Mouse (Mus musculus): ENCODE measurements at regions not wholly inside any gene's neighbourhood (a gene's known extent, or its start where the extent isn't known, plus 50 kb on each side); places are given as distances from the start of the nearest gene placed in this dataset.

GRCm38 (mm10) chr8:18422846-18423245 is 555.2 kb downstream of the Defb40 start:
- 63% methylated on average over 5 of the region's 5 CpGs for WGBS (ENCODE audit: insufficient replicate concordance)
- no peak overlapping the region for H3K4me2 ChIP-seq
- H3K36me3 ChIP-seq, result no peaks in the 10 kb centered on the region
- H3K4me3 ChIP-seq (replicated peaks), result no peak overlapping the region
- no peaks in the 10 kb centered on the region for H3K4me1 ChIP-seq (replicated peaks)
- DNase-seq (no peak), ATAC-seq (ENCODE audit: low read depth) (no peak)
- H3K9ac ChIP-seq, result no peak overlapping the region
- no peak overlapping the region for H3K27ac ChIP-seq
- no peaks in the 10 kb centered on the region for H3K27me3 ChIP-seq
- H3K9me3 ChIP-seq (replicated peaks), result no peaks in the 10 kb centered on the region

GRCm38 (mm10) chr8:18412470-18412869 is 565.6 kb downstream of the Defb40 start:
- Histone ChIP-seq H3K27ac (no peak overlapping the region), H3K27me3 (no peaks in the 10 kb centered on the region), H3K9ac (no peak overlapping the region), H3K4me1 (replicated peaks) (no peaks in the 10 kb centered on the region), H3K9me3 (replicated peaks) (no peaks in the 10 kb centered on the region), H3K36me3 (no peaks in the 10 kb centered on the region), H3K4me3 (replicated peaks) (no peak overlapping the region), H3K4me2 (no peak overlapping the region)
- no peak for ATAC-seq (ENCODE audit: low read depth)
- WGBS (ENCODE audit: insufficient replicate concordance), result 69% methylated on average over 2 of the region's 2 CpGs
- no peak for DNase-seq

- Histone ChIP-seq H3K9me3 (replicated peaks) (no peaks in the 10 kb centered on the region; the same call in 1 of the 2 replicates), H3K9ac (no peak overlapping the region), H3K27ac (no peak overlapping the region), H3K27me3 (no peaks in the 10 kb centered on the region), H3K4me3 (replicated peaks) (no peak overlapping the region), H3K36me3 (no peaks in the 10 kb centered on the region), H3K4me1 (replicated peaks) (no peaks in the 10 kb centered on the region), H3K4me2 (no peak overlapping the region)
- no peak for ATAC-seq (ENCODE audit: low read depth)
- DNase-seq, result no peak
- 36% methylated on average over 2 of the region's 2 CpGs for WGBS (ENCODE audit: insufficient replicate concordance)
Observed at GRCm38 (mm10) chr8:18406446-18406845, 571.6 kb downstream of the Defb40 start.

GRCm38 (mm10) chr8:18388353-18388752 is 589.7 kb downstream of the Defb40 start:
- no peaks in the 10 kb centered on the region for H3K9me3 ChIP-seq (replicated peaks)
- no peaks in the 10 kb centered on the region for H3K27me3 ChIP-seq
- no peaks in the 10 kb centered on the region for H3K4me1 ChIP-seq (replicated peaks)
- 2% methylated on average over 5 of the region's 5 CpGs for WGBS (ENCODE audit: insufficient replicate concordance)
- H3K36me3 ChIP-seq, result no peaks in the 10 kb centered on the region
- no peak overlapping the region for H3K27ac ChIP-seq
- H3K4me2 ChIP-seq, result no peak overlapping the region
- no peak for ATAC-seq (ENCODE audit: low read depth)
- DNase-seq, result no peak
- no peak overlapping the region for H3K4me3 ChIP-seq (replicated peaks)
- no peak overlapping the region for H3K9ac ChIP-seq

GRCm38 (mm10) chr8:18381615-18382178 is 596.4 kb downstream of the Defb40 start:
- H3K27ac ChIP-seq, result no peak overlapping the region
- no peak for DNase-seq
- no peak overlapping the region for H3K4me3 ChIP-seq (replicated peaks)
- no peaks in the 10 kb centered on the region for H3K4me1 ChIP-seq (replicated peaks)
- ATAC-seq (ENCODE audit: low read depth), result no peak
- no peaks in the 10 kb centered on the region for H3K27me3 ChIP-seq
- 7% methylated on average over 3 of the region's 3 CpGs for WGBS (ENCODE audit: insufficient replicate concordance)
- no peaks in the 10 kb centered on the region for H3K9me3 ChIP-seq (replicated peaks)
- H3K4me2 ChIP-seq, result no peak overlapping the region
- no peaks in the 10 kb centered on the region for H3K36me3 ChIP-seq
- H3K9ac ChIP-seq, result no peak overlapping the region

- DNase-seq (no peak), ATAC-seq (ENCODE audit: low read depth) (no peak)
- no peaks in the 10 kb centered on the region for H3K27me3 ChIP-seq
- H3K4me1 ChIP-seq (replicated peaks), result no peaks in the 10 kb centered on the region
- no peak overlapping the region for H3K27ac ChIP-seq
- H3K4me3 ChIP-seq (replicated peaks), result no peak overlapping the region
- 68% methylated on average over 4 of the region's 4 CpGs for WGBS (ENCODE audit: insufficient replicate concordance)
- H3K9ac ChIP-seq, result no peak overlapping the region
- no peaks in the 10 kb centered on the region for H3K9me3 ChIP-seq (replicated peaks)
- no peaks in the 10 kb centered on the region for H3K36me3 ChIP-seq
- no peak overlapping the region for H3K4me2 ChIP-seq
Observed at GRCm38 (mm10) chr8:18348716-18349115, 629.3 kb downstream of the Defb40 start.

- no peak for DNase-seq
- Histone ChIP-seq H3K9me3 (replicated peaks) (no peaks in the 10 kb centered on the region), H3K9ac (no peak overlapping the region), H3K4me3 (replicated peaks) (no peak overlapping the region), H3K4me1 (replicated peaks) (no peaks in the 10 kb centered on the region), H3K4me2 (no peak overlapping the region), H3K27ac (no peak overlapping the region), H3K36me3 (no peaks in the 10 kb centered on the region), H3K27me3 (no peaks in the 10 kb centered on the region)
- ATAC-seq (ENCODE audit: low read depth), result no peak
- WGBS (ENCODE audit: insufficient replicate concordance), result 49% methylated on average over 4 of the region's 4 CpGs
Observed at GRCm38 (mm10) chr8:18346248-18346647, 631.8 kb downstream of the Defb40 start.

GRCm38 (mm10) chr8:18345322-18345721 is 632.7 kb downstream of the Defb40 start:
- no peak for DNase-seq
- 32% methylated on average over 6 of the region's 6 CpGs for WGBS (ENCODE audit: insufficient replicate concordance)
- no peak for ATAC-seq (ENCODE audit: low read depth)

GRCm38 (mm10) chr8:18344838-18345237 is 633.2 kb downstream of the Defb40 start:
- Histone ChIP-seq H3K9ac (no peak overlapping the region), H3K4me3 (replicated peaks) (no peak overlapping the region), H3K36me3 (no peaks in the 10 kb centered on the region), H3K9me3 (replicated peaks) (no peaks in the 10 kb centered on the region), H3K4me2 (no peak overlapping the region), H3K4me1 (replicated peaks) (no peaks in the 10 kb centered on the region), H3K27ac (no peak overlapping the region), H3K27me3 (no peaks in the 10 kb centered on the region)
- WGBS (ENCODE audit: insufficient replicate concordance), result 55% methylated on average over 5 of the region's 5 CpGs
- ATAC-seq (ENCODE audit: low read depth) (no peak), DNase-seq (no peak)

More at GRCm38 (mm10) chr8:18345322-18345721, 632.7 kb downstream of the Defb40 start:
- Histone ChIP-seq H3K27me3 (no peaks in the 10 kb centered on the region), H3K4me1 (replicated peaks) (no peaks in the 10 kb centered on the region), H3K27ac (no peak overlapping the region), H3K4me2 (no peak overlapping the region), H3K4me3 (replicated peaks) (no peak overlapping the region), H3K36me3 (no peaks in the 10 kb centered on the region), H3K9ac (no peak overlapping the region), H3K9me3 (replicated peaks) (no peaks in the 10 kb centered on the region)

GRCm38 (mm10) chr8:18335576-18335975 is 642.5 kb downstream of the Defb40 start:
- ATAC-seq (ENCODE audit: low read depth), result no peak
- 57% methylated on average over 1 of the region's 1 CpGs for WGBS (ENCODE audit: insufficient replicate concordance)
- no peak for DNase-seq
- H3K27me3 ChIP-seq, result no peaks in the 10 kb centered on the region
- H3K27ac ChIP-seq, result no peak overlapping the region
- no peak overlapping the region for H3K4me3 ChIP-seq (replicated peaks)
- H3K4me1 ChIP-seq (replicated peaks), result no peaks in the 10 kb centered on the region
- no peaks in the 10 kb centered on the region for H3K9me3 ChIP-seq (replicated peaks)
- H3K4me2 ChIP-seq, result no peak overlapping the region
- no peak overlapping the region for H3K9ac ChIP-seq
- no peaks in the 10 kb centered on the region for H3K36me3 ChIP-seq

GRCm38 (mm10) chr8:18328521-18328920 is 649.5 kb downstream of the Defb40 start:
- Histone ChIP-seq H3K4me1 (replicated peaks) (no peaks in the 10 kb centered on the region), H3K27me3 (no peaks in the 10 kb centered on the region), H3K36me3 (no peaks in the 10 kb centered on the region), H3K4me2 (no peak overlapping the region), H3K9me3 (replicated peaks) (no peaks in the 10 kb centered on the region), H3K4me3 (replicated peaks) (no peak overlapping the region), H3K9ac (no peak overlapping the region), H3K27ac (no peak overlapping the region)
- DNase-seq, result no peak
- ATAC-seq (ENCODE audit: low read depth), result no peak
- 64% methylated on average over 2 of the region's 2 CpGs for WGBS (ENCODE audit: insufficient replicate concordance)

- Histone ChIP-seq H3K27ac (no peak overlapping the region), H3K9me3 (replicated peaks) (no peaks in the 10 kb centered on the region)
- WGBS (ENCODE audit: insufficient replicate concordance), result 41% methylated on average over 2 of the region's 2 CpGs
Observed at GRCm38 (mm10) chr8:18316488-18316887, 661.6 kb downstream of the Defb40 start.

More at GRCm38 (mm10) chr8:18316488-18316887, 661.6 kb downstream of the Defb40 start:
- H3K4me2 ChIP-seq, result no peak overlapping the region
- no peak for ATAC-seq (ENCODE audit: low read depth)
- no peaks in the 10 kb centered on the region for H3K27me3 ChIP-seq
- no peaks in the 10 kb centered on the region for H3K36me3 ChIP-seq
- no peak overlapping the region for H3K9ac ChIP-seq
- no peaks in the 10 kb centered on the region for H3K4me1 ChIP-seq (replicated peaks)
- no peak for DNase-seq
- no peak overlapping the region for H3K4me3 ChIP-seq (replicated peaks)

Measured in liver, embryonic 13.5 days (tissue).